Mouse (Mus musculus) liver (tissue): ENCODE measurements at regions not wholly inside any gene's neighbourhood (a gene's known extent, or its start where the extent isn't known, plus 50 kb on each side); places are given as distances from the start of the nearest gene placed in this dataset.

Source experiments
- DNase-seq: peaks from one replicate; pipeline ENCODE4 v3.0.0-alpha.2; 2020; ENCODE audit warnings: mixed read lengths

GRCm38 (mm10) chr10:67661666-67662065, 112.9 kb upstream of the Ado start:
- no peak for DNase-seq

- DNase-seq, result no peak
Observed at GRCm38 (mm10) chr10:67658005-67658545, 109.3 kb upstream of the Ado start.

- no peak for DNase-seq
Observed at GRCm38 (mm10) chr10:67657305-67657704, 108.5 kb upstream of the Ado start.

- DNase-seq, result no peak
Observed at GRCm38 (mm10) chr10:67654518-67654917, 105.8 kb upstream of the Ado start.

GRCm38 (mm10) chr10:67652300-67652699, 103.5 kb upstream of the Ado start:
- no peak for DNase-seq

GRCm38 (mm10) chr10:67651386-67651785, 102.6 kb upstream of the Ado start:
- no peak for DNase-seq

GRCm38 (mm10) chr10:67647777-67648727, 99.3 kb upstream of the Ado start:
- peak; percentile 8 for DNase-seq

- DNase-seq, result no peak
Observed at GRCm38 (mm10) chr10:67646659-67647559, 98.2 kb upstream of the Ado start.

- no peak for DNase-seq
Observed at GRCm38 (mm10) chr10:67645821-67646220, 97.1 kb upstream of the Ado start.

GRCm38 (mm10) chr10:67644280-67644679, 95.5 kb upstream of the Ado start:
- DNase-seq, result peak; percentile 5

GRCm38 (mm10) chr10:67643685-67644084, 94.9 kb upstream of the Ado start:
- no peak for DNase-seq

GRCm38 (mm10) chr10:67637339-67637738, 88.6 kb upstream of the Ado start:
- no peak for DNase-seq

GRCm38 (mm10) chr10:67636569-67636968, 87.8 kb upstream of the Ado start:
- DNase-seq, result peak; percentile 27

- DNase-seq, result no peak
Observed at GRCm38 (mm10) chr10:67634795-67635194, 86.0 kb upstream of the Ado start.

GRCm38 (mm10) chr10:67633063-67633462, 84.3 kb upstream of the Ado start:
- no peak for DNase-seq

- DNase-seq, result no peak
Observed at GRCm38 (mm10) chr10:67623338-67623737, 74.6 kb upstream of the Ado start.

GRCm38 (mm10) chr10:67620018-67620417, 71.3 kb upstream of the Ado start:
- DNase-seq, result no peak

- DNase-seq, result no peak
Observed at GRCm38 (mm10) chr10:67618112-67618511, 69.4 kb upstream of the Ado start.

- no peak for DNase-seq
Observed at GRCm38 (mm10) chr10:67615016-67615415, 66.3 kb upstream of the Ado start.

GRCm38 (mm10) chr10:67610689-67611088, 61.9 kb upstream of the Ado start:
- no peak for DNase-seq

GRCm38 (mm10) chr10:67608033-67608432, 59.3 kb upstream of the Ado start:
- no peak for DNase-seq

- DNase-seq, result no peak
Observed at GRCm38 (mm10) chr10:67607297-67608032, 58.7 kb upstream of the Ado start.

- DNase-seq, result no peak
Observed at GRCm38 (mm10) chr10:67606739-67607138, 58.0 kb upstream of the Ado start.
